Mouse (Mus musculus) cortical plate, adult 2 months (tissue): ENCODE results near the gene Cacnb4.

ENCODE experiments used
- CTCF ChIP-seq: fragments of 200-500 bp; IDR thresholded peaks from 2 replicates; pipeline ENCODE4 v1.5.1; 2011; ENCODE audit warnings: mild to moderate bottlenecking, control low read depth, low read length; ENCODE audit not compliant: insufficient read depth; ENCODE audit errors: extremely low read depth
- POLR2A ChIP-seq: fragments of 200-500 bp; IDR thresholded peaks from 2 replicates; pipeline ENCODE4 v1.6.1; 2011; ENCODE audit warnings: mild to moderate bottlenecking, low read length, control low read depth; ENCODE audit not compliant: insufficient read depth; ENCODE audit errors: extremely low read depth

DNA sequence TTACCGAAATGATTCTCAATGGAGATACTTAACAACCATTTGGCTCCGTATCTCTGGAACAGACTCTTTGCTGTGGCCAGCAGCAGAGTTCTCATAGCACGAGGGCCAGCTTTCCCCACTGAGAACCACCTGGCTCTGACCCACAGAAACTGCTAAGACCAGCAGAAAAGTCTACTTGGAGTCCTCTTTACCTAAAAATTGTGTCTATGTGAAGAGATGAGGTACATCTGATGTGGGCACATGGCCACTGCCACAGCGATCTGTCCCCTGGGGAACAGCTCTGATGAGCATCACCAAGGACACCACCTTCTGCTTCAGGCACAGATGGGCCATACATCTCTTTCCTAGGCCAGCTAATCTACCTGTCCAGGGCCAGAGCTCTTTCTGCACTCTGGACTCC, 135.6 kb downstream of the Cacnb4 start:
- TF ChIP-seq POLR2A, result no peak
- no peak for TF ChIP-seq CTCF
